Mouse (Mus musculus) olfactory bulb, adult 2 months (tissue): ENCODE data around the gene Eif4b.

Experiments used
- CTCF ChIP-seq: fragments of 200-500 bp; IDR thresholded peaks from 2 replicates; pipeline ENCODE4 v1.5.1; 2012; ENCODE audit warnings: low read depth, mild to moderate bottlenecking, low read length, moderate library complexity; ENCODE audit not compliant: insufficient read depth
- POLR2A ChIP-seq: fragments of 200-500 bp; IDR thresholded peaks from 2 replicates; pipeline ENCODE4 v1.6.1; 2012; ENCODE audit warnings: mild to moderate bottlenecking, low read depth, low read length, moderate library complexity; ENCODE audit not compliant: insufficient read depth

DNA sequence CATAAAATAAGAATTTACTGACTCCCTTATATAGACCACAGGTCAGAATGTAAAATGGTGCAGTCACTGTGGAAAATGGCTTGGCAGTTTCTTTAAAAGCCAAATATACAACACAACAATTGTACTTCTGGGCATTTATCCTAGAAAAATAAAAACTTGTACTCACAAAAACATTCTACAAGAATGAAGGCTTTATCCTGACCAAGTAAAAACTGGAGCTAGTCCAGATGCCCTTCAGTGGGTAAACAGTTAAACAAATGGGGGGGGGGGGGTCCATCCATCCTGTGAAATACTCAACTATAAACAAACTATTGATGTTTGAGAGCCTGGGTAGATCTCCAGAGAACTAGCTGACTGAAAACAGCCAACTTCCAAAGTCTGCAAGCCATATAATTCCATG lies 23.7 kb upstream of the Eif4b start:
- TF ChIP-seq CTCF (no peak), POLR2A (no peak)
